Mouse (Mus musculus) layer of hippocampus, adult 9-11 months (tissue): ENCODE measurements around the gene Olfr1357.

Experiments
- DNase-seq: peaks from one replicate; pipeline ENCODE4 v3.0.0; 2022

Gene Olfr1357

DNA sequence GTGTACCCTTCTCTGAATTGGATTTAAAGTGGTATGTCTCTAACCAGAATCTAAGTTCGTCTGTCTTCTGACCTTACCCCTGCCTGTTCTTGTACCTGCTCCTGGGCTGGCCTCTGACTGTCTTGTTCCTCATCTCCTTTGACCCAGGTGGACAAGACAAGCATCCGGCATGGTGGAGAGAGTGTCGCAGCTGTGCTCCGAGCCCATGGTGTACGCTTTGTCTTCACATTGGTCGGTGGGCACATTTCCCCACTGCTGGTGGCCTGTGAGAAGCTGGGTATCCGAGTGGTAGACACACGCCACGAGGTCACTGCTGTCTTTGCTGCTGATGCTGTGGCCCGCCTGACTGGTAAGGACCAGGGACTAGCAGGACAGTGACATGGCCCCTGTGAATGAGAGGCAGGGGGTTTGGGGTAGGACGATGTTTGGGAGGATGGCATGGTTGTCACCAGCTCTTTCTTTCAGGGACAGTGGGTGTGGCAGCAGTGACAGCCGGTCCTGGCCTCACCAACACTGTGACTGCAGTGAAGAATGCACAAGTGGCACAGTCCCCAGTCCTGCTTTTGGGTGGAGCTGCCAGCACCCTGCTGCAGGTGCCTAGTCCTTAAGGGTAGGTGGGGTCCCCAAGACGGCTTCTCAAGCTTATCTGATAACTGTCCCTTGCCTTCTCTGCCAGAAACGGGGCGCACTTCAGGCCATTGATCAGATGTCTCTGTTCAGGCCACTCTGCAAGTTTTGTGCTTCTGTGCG lies 41.3 kb downstream of the Olfr1357 start:
- DNase-seq, result no peak

DNA sequence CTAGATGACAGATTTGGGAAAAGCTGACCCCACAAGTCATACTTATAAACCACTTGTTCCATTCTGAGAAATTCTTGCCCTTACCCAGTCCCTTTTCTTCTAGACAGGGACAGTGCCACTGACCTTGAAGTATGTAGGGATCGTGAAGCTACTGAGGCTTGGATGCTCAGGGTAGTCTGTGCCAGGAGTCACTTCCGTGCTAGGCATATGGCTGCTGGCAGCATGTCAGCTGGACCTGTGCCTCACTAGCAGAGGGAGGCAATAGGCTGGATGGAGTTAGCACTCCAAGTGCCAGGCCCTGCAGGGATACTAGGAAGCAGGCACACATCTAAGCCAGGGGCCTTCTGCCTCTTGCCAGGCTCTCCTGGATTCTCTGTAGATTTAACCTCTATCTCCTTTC lies 42.2 kb downstream of the Olfr1357 start:
- peak; percentile 74 for DNase-seq

DNA sequence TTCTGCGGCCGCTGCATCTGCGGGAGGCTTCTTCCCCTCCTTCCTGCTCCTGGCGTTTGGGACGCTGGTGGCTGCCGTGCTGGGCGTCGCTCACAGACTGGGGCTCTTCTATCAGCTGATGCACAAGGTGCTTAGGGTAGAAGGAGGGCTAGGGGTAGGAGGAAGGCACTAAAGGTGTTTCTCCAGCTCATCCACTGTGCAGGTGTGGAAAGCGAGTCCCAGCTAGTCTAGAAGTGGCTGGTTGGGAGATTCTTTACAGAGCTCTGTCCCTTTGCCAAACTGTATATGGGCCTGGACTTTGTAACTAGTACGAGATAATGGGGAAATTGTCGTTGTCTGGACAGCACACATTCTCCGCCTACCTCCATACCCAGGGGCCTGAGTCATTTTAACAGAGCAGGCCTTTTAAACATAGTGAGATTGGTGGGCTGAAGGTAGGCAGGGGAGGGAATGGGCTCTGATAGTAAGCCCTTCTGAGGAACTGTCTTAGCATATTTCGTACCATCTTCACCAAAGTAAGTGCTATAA lies 42.7 kb downstream of the Olfr1357 start:
- DNase-seq, result no peak

DNA sequence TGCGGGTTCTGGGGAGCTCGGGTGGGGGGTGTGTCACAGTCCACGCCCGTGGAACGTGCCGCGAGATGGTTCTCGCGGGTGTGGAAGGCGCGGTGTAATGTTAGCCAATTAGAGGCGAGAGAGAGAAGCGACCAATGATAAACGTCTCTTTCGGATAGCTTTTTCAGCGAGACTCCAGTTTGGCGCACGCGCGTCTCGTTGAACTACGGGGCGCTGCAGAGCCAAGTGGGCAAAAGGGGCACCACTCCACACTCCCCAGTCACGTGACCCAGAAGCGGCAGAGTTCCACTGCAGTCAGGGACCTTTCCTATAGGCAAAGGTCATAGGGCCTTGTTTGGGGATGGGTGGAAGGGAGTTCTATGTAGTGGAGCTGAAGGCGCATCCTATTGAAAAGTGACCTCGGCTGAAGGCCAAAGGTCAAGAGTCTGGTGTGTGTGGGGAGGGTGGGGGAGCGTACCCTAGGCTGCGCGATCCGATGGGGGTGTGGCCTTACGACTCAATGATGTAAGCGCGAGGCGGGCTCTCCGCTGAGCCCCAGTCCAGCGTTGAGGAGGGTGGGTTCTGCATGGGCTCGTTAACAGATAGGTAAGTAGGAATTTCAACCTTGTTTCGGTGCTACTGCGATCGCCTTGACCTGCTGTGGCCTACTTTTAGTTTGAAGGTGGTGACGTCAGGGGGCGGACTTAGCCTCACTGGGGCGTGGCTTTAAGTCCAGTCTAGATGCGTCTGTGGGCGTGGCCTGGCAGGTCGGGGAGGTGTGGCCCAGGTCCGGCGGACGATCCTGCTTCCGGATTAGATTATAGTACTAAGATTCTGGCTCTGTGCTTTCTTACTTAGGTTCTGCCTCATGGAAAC lies 43.4 kb downstream of the Olfr1357 start, which contains the start of gene Ilvbl:
Gene Ilvbl (plus strand): TSS at position 97 of the 855 bp plus-strand sequence.
- peak; percentile 95 for DNase-seq

DNA sequence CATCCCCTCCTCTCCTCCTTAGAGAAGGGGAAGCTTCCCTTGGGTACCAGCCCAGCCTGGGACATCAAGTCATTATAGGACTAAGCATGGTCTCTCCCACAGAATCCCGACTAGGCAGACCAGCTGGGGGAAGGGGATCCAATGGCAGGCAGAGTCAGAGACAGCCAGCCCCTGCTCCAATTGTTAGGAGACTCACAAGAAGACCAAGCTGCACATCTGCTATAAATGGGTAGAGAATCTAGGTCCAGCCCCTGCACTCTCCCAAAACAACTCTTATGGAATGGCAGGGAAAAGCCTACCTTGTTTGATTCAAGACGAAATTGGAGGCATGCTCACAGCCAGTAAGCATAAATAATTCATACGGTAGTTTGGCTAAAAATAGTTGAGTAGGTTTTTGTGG lies 44.6 kb downstream of the Olfr1357 start:
- no peak for DNase-seq

DNA sequence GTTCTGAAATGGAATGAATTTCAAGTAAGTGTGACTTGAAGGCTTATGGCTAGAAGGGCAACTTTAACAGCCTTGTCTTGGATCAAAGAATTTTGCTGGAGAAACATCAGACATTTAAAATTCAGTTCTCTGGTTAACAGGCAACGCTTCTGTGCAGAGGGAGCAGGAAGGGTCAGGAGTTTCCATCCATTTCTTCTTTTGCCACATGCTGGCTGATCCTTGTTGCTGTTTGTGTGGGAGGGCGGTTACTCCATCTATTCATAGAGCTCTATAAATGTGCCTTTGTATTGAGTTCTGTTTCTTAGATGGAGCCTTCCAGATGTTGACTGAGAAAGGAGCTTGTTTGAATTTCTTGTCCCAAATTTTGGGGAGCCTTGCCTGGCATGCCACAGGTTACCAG lies 47.0 kb downstream of the Olfr1357 start:
- DNase-seq, result no peak

DNA sequence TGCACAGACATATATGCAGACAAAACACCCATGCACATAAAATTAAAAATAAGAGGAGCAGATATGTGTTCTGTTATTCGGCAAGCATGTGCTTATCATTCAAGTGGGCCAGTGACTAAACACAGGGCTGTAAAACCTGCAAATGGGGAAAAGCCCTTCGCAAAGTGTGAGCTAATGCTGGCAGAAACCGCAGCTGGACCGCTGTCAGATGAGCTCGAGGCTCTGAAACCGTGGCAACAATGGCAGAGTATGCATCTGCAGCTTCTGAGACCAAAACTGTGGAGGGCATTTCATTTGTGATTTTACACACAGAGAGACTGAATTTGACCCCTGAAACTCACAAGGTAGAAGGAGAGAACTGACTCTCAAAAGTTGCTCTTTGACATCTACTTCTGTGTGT lies 47.5 kb downstream of the Olfr1357 start:
- DNase-seq, result no peak

DNA sequence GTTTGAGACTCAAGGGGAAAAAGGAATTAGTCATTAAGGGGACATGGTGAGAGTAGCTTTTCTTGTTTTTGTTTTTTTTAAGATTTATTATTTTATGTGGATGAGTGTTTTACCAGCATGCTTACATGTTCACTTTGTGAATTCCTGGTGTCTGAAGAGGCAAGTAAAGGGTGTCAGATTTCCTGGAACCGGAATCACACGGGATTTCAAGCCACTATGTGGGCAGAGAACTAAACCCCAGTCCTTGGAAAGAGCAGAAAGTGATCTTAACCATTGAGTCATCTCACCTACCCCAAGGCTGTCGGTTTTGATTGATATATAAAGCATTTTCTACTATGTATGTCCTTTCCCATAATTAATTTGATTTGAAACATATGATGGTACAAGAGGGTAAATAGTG lies 48.2 kb downstream of the Olfr1357 start:
- no peak for DNase-seq

DNA sequence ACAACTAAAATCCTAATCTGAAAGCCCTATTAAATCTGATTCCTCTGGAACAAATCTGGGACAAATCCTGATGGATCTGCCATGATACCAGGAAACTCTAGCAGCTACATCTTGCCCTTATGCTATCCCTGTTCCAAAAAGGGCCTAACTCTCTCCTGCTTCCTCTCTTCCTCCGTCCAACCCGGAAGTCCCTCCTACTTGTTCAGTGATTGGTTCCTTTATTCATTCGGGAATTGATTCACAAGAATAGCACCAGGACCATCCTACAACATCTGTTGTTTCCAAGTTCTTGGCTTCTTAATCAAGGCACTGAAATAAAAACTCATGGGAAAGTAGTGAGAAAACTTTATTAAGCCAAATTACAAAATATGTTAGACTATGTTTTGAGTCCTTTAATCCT lies 48.7 kb downstream of the Olfr1357 start:
- DNase-seq, result no peak

DNA sequence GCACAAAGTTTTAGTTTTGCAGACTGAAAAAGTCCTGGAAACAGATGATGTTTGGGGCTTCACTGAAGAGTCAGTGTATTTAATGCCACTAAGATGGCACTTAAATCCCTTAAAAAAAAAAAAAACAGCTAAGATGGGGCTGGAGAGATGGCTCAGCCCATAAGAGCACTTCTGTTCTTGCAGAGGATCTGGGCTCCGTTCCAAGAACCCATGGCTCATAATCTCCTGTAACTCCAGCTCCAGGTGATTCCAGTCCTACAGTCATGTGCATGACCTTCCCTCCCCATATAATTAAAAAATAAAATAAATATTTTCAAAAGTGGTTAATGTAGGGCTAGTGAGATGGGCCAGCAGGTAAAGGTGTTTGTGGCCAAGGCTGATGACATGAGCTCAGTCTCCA lies 52.8 kb downstream of the Olfr1357 start:
- no peak for DNase-seq
